Mouse (Mus musculus) limb, embryonic 15.5 days (tissue): Measurements from ENCODE around the gene Tmem145. TPM values are rescaled to one million over a fixed set of nuclear protein-coding genes. Genes with fewer than 3 reads are reported as not detected.

Experiments used
- ATAC-seq: fragments of 200-750 bp; cut with Nextera tagmentation; 2 replicates; pipeline ENCODE4 v1.8.0; 2017; ENCODE audit warnings: low read depth, moderate TSS enrichment; ENCODE audit not compliant: insufficient number of reproducible peaks, low FRiP score, low TSS enrichment
- H3K27ac ChIP-seq: fragments of 300-500 bp; sonication (generic); 2 replicates; pipeline ENCODE4 v1.5.1; 2015; ENCODE audit warnings: moderate library complexity, mild to moderate bottlenecking, inconsistent platforms
- H3K27me3 ChIP-seq: fragments of 300-500 bp; sonication (generic); 2 replicates; pipeline ENCODE4 v1.6.1; 2015; ENCODE audit warnings: inconsistent platforms
- H3K36me3 ChIP-seq: fragments of 300-500 bp; sonication (generic); 2 replicates; pipeline ENCODE4 v1.6.1; 2015; ENCODE audit warnings: inconsistent platforms
- H3K4me1 ChIP-seq: fragments of 300-500 bp; sonication (generic); 2 replicates; pipeline ENCODE4 v1.6.1; 2015; ENCODE audit warnings: inconsistent platforms
- H3K4me2 ChIP-seq: fragments of 300-500 bp; sonication (generic); 2 replicates; pipeline ENCODE4 v1.6.1; 2015; ENCODE audit warnings: mild to moderate bottlenecking, inconsistent platforms
- H3K4me3 ChIP-seq: fragments of 300-500 bp; sonication (generic); 2 replicates; pipeline ENCODE4 v1.5.1; 2015; ENCODE audit warnings: mild to moderate bottlenecking, inconsistent platforms
- H3K9ac ChIP-seq: fragments of 300-500 bp; sonication (generic); 2 replicates; pipeline ENCODE4 v1.6.1; 2015; ENCODE audit warnings: inconsistent platforms
- H3K9me3 ChIP-seq: fragments of 300-500 bp; sonication (generic); 2 replicates; pipeline ENCODE4 v1.6.1; 2016; ENCODE audit warnings: inconsistent platforms
- WGBS: fragments of 180-500 bp; shearing (Covaris S2); methylation state at CpG from one replicate; pipeline ENCODE4 v1.1.7; 2015; 5-methylcytosine and 5-hydroxymethylcytosine counted together
- polyA plus RNA-seq: library from polyadenylated mRNA; unstranded; fragments of >200 nt; fragmentation: Nextera tagmentation; extraction: Ambion mirVana; gene quantifications from 2 replicates; pipeline ENCODE4 v1.2.1, GENCODE M21; 2015

The Tmem145 gene
- polyA plus RNA-seq, 1 experiment from 2014 or later: 0.61 TPM

- Histone ChIP-seq H3K27ac (peak within 1 kb of the TSS; percentile 94), H3K27me3 (no peaks in the 10 kb centered on the region), H3K36me3 (peaks cover 32% of the 10 kb centered on the region), H3K9me3 (no peaks in the 10 kb centered on the region), H3K9ac (peak within 1 kb of the TSS; percentile 83), H3K4me2 (peak within 1 kb of the TSS; percentile 76), H3K4me3 (peak within 1 kb of the TSS; percentile 70), H3K4me1 (peaks cover 27% of the 10 kb centered on the region)
- ATAC-seq: peak; percentile 81
- WGBS: under 1% methylated on average over 51 of the region's 52 CpGs
These were observed 8.2 kb upstream of the Tmem145 start, which contains the start of gene Pafah1b3 for GRCm38 (mm10) chr7:25297454-25298325. Gene Pafah1b3, minus strand, starts transcription at chr7:25297986.

DNA sequence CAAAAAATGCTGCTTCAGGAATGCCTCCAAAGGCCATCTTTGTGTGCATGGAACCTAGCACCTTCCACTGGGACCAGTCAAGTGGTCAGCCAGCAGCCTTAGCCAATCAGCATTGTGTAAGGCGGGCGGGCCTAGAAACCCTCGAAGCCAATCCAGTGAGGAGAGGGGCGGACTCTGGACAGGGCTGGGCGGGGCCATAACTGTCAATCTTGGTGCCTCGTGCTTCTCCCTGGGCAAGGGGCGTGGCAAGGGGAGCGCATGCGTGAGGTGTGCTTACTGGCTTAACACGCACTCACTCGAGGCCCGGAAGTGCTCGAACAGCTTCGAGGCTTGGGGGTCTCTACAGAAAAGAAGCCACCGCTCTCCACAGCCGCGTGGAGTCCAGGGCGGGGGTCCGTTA, 4.8 kb upstream of the Tmem145 start, which contains the start of gene Prr19:
Prr19 (plus strand) TSS at position 349 of the 400 bp plus-strand sequence.
- Histone ChIP-seq H3K4me1 (peaks cover 22% of the 10 kb centered on the region), H3K9me3 (no peaks in the 10 kb centered on the region), H3K27me3 (peaks cover 8% of the 10 kb centered on the region; the same call in 1 of the 2 replicates), H3K4me2 (no peak within 1 kb of the TSS), H3K36me3 (no peaks in the 10 kb centered on the region), H3K4me3 (no peak within 1 kb of the TSS), H3K27ac (no peak within 1 kb of the TSS), H3K9ac (no peak within 1 kb of the TSS)
- ATAC-seq: 0 out of 2 replicates have a peak, but pooled peaks have one; percentile 50
- 59% methylated on average over 19 of the region's 19 CpGs for WGBS

DNA sequence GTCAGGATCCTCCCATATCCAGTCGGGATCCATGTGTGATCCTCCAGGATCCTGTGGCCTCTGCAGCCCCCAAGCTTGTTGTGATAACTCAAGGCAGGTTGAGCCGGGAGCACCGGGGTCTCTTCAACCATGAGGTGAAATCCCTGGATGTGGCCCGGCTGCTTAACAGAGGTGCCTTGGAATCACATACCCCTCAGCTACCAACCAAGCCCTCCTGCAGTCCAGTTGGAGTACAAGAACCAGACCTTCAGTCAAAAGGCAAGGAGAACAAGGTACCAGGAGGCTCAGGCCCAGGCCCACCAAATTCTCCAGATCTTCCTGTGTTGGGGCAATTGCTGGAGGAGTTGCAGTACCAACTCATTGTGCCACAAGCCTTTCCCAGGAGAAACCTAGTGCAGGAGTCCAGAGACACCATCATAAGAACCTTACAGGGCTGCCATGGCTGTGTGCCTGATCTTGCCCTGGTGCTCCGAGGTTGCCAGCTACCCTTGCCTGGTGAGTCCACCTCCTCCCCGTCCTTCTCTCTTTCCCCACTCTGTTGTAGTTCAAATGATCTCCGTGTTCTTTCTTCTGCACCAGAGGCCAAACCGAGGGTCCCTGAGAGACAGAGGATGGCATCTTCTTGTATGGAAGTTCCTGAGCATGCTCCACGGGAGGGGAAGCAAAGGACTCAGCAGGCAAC, 2.8 kb upstream of the Tmem145 start:
- H3K9ac ChIP-seq: no peak overlapping the region
- ATAC-seq: no peak
- no peak overlapping the region for H3K4me3 ChIP-seq
- 60% methylated on average over 9 of the region's 9 CpGs for WGBS
- H3K9me3 ChIP-seq: no peaks in the 10 kb centered on the region
- H3K27me3 ChIP-seq: peaks cover 24% of the 10 kb centered on the region
- no peak overlapping the region for H3K4me2 ChIP-seq
- H3K36me3 ChIP-seq: no peaks in the 10 kb centered on the region
- H3K27ac ChIP-seq: no peak overlapping the region
- H3K4me1 ChIP-seq: peaks cover 9% of the 10 kb centered on the region

- no peaks in the 10 kb centered on the region for H3K9me3 ChIP-seq
- H3K27me3 ChIP-seq: peaks cover 29% of the 10 kb centered on the region
- no peaks in the 10 kb centered on the region for H3K36me3 ChIP-seq
- no peak overlapping the region for H3K4me3 ChIP-seq
- H3K4me1 ChIP-seq: peaks cover 8% of the 10 kb centered on the region
- WGBS: 67% methylated on average over 3 of the region's 3 CpGs
- H3K9ac ChIP-seq: no peak overlapping the region
- H3K27ac ChIP-seq: no peak overlapping the region
- no peak for ATAC-seq
- H3K4me2 ChIP-seq: no peak overlapping the region
These were observed 2.3 kb upstream of the Tmem145 start for GRCm38 (mm10) chr7:25303685-25304006.

DNA sequence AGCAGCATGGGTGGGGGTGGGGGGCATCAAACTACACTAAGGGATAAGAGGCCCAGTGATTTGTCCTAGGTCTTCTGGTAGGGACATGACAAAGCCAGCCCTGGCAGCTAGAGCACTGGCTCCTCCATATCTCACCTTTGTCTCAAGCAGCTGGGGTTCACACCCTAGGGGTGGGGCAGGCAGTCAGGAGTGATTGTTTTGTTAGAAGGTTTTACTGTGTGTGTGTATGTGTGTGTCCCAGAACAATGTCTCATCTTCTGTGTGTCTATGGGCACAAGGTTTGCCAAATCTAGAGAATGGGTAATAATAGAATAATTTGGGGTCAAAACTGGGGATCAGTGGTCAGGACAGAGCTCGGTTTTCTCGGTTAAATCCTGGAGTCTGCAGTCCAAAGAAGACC, 425 bp upstream of the Tmem145 start:
- Histone ChIP-seq H3K9me3 (no peaks in the 10 kb centered on the region), H3K27ac (no peak overlapping the region), H3K4me3 (peak overlapping the region; percentile 46), H3K9ac (no peak overlapping the region), H3K36me3 (no peaks in the 10 kb centered on the region), H3K4me2 (peak overlapping the region; percentile 92), H3K4me1 (peaks cover 8% of the 10 kb centered on the region), H3K27me3 (peaks cover 42% of the 10 kb centered on the region)
- no peak for ATAC-seq
- WGBS: 0% methylated on average over 2 of the region's 2 CpGs

GRCm38 (mm10) chr7:25306614-25306996, 699 bp downstream of the Tmem145 start:
- no peak for ATAC-seq
- peaks cover 8% of the 10 kb centered on the region for H3K4me1 ChIP-seq
- 36% methylated on average over 2 of the region's 2 CpGs for WGBS
- H3K9ac ChIP-seq: no peak overlapping the region
- H3K4me2 ChIP-seq: no peak overlapping the region
- no peaks in the 10 kb centered on the region for H3K36me3 ChIP-seq
- no peak overlapping the region for H3K27ac ChIP-seq
- H3K9me3 ChIP-seq: no peaks in the 10 kb centered on the region
- H3K4me3 ChIP-seq: no peak overlapping the region
- peaks cover 49% of the 10 kb centered on the region for H3K27me3 ChIP-seq

GRCm38 (mm10) chr7:25308702-25309318, 2.9 kb downstream of the Tmem145 start:
- no peak for ATAC-seq
- H3K27me3 ChIP-seq: peaks cover 67% of the 10 kb centered on the region
- no peaks in the 10 kb centered on the region for H3K36me3 ChIP-seq
- H3K9ac ChIP-seq: no peak overlapping the region
- H3K27ac ChIP-seq: no peak overlapping the region
- H3K4me2 ChIP-seq: no peak overlapping the region
- 58% methylated on average over 17 of the region's 17 CpGs for WGBS
- H3K4me3 ChIP-seq: no peak overlapping the region
- H3K9me3 ChIP-seq: no peaks in the 10 kb centered on the region
- peaks cover 8% of the 10 kb centered on the region for H3K4me1 ChIP-seq

DNA sequence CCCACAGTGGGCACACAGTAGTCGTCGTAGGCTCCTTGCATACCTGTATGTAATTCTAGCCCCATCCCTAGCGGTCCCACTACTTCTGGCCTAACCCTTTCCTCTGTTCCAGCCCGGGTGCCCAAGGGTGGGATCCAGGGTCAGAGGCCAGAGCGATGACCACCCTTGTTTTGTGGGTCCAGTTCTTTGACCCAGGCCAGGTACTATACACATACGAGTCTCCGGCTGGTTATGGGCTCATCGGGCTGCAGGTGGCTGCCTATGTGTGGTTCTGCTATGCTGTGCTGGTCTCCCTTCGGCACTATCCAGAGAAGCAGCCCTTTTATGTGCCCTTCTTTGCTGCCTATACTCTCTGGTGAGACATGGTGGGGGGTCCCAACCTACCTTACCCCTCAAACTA, 3.5 kb downstream of the Tmem145 start:
- ATAC-seq: peak; percentile 6; the same call in 1 of the 2 replicates
- peaks cover 73% of the 10 kb centered on the region for H3K27me3 ChIP-seq
- no peak overlapping the region for H3K9ac ChIP-seq
- H3K4me2 ChIP-seq: no peak overlapping the region
- peaks cover 9% of the 10 kb centered on the region for H3K4me1 ChIP-seq
- H3K4me3 ChIP-seq: no peak overlapping the region
- H3K36me3 ChIP-seq: no peaks in the 10 kb centered on the region
- 90% methylated on average over 9 of the region's 9 CpGs for WGBS
- H3K27ac ChIP-seq: no peak overlapping the region
- no peaks in the 10 kb centered on the region for H3K9me3 ChIP-seq

DNA sequence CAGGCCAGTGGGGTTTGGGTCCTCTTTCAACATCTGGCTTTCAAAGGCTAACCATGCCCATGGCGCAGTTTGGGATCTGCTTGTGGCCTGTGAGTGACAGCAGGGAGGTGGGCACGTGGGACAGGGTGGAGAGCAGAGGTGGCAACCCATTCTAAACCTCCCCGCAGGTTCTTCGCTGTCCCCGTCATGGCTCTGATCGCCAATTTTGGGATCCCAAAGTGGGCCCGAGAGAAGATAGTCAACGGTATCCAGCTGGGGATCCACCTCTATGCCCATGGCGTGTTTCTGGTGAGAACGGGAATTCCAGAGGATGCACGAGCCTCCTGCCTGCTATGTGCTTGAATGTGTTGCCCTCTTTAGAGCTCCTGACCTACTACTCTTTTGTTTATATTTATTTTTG, 5.3 kb downstream of the Tmem145 start:
- H3K9ac ChIP-seq: no peak overlapping the region
- no peak for ATAC-seq
- H3K4me2 ChIP-seq: no peak overlapping the region
- 83% methylated on average over 11 of the region's 11 CpGs for WGBS
- peaks cover 20% of the 10 kb centered on the region for H3K4me1 ChIP-seq
- no peak overlapping the region for H3K27ac ChIP-seq
- no peak overlapping the region for H3K4me3 ChIP-seq
- peaks cover 83% of the 10 kb centered on the region for H3K27me3 ChIP-seq
- H3K9me3 ChIP-seq: no peaks in the 10 kb centered on the region
- H3K36me3 ChIP-seq: no peaks in the 10 kb centered on the region

GRCm38 (mm10) chr7:25313325-25313724, 7.4 kb downstream of the Tmem145 start:
- H3K4me3 ChIP-seq: no peak overlapping the region
- H3K4me1 ChIP-seq: peaks cover 33% of the 10 kb centered on the region
- no peaks in the 10 kb centered on the region for H3K36me3 ChIP-seq
- peaks cover 66% of the 10 kb centered on the region for H3K27me3 ChIP-seq
- H3K4me2 ChIP-seq: no peak overlapping the region
- no peak overlapping the region for H3K9ac ChIP-seq
- no peaks in the 10 kb centered on the region for H3K9me3 ChIP-seq
- 52% methylated on average over 7 of the region's 7 CpGs for WGBS
- H3K27ac ChIP-seq: no peak overlapping the region
- ATAC-seq: no peak

DNA sequence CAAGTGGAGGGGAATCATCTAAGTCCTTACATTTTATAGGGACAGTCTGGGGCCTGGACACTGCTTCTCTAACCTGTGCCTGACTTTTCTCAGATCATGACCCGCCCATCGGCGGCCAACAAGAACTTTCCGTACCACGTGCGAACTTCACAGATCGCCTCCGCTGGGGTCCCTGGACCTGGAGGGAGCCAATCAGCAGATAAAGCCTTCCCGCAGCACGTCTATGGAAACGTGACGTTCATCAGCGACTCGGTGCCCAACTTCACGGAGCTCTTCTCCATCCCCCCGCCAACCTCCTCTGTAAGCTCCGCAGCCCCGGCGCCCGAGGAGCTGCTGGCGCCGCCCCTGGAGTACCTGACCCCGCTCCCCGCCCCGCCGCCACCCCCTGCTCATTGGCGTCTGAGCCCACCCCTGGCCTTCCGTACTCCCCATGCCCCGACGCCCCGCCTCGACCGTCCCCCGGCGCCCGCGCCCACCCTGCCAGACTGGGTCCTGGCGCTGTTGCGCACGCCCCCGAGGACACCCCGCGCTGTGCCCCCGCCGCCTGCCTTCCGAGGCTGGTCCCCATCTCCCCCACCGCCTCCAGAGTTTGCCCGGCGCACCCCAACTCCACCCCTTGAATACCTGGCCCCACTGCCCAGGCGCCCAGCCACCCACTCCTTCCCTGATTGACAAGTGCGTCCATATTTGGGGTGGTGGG, 8.8 kb downstream of the Tmem145 start:
- Histone ChIP-seq H3K27me3 (peaks cover 52% of the 10 kb centered on the region), H3K36me3 (no peaks in the 10 kb centered on the region), H3K9ac (peak overlapping the region; percentile 31; the same call in 1 of the 2 replicates), H3K4me3 (peak overlapping the region; percentile 68), H3K4me2 (peak overlapping the region; percentile 89), H3K9me3 (no peaks in the 10 kb centered on the region), H3K4me1 (peaks cover 37% of the 10 kb centered on the region), H3K27ac (no peak overlapping the region)
- 1% methylated on average over 51 of the region's 51 CpGs for WGBS
- ATAC-seq: no peak
